Mouse (Mus musculus): Measurements from ENCODE around the gene Tln2.

DNA sequence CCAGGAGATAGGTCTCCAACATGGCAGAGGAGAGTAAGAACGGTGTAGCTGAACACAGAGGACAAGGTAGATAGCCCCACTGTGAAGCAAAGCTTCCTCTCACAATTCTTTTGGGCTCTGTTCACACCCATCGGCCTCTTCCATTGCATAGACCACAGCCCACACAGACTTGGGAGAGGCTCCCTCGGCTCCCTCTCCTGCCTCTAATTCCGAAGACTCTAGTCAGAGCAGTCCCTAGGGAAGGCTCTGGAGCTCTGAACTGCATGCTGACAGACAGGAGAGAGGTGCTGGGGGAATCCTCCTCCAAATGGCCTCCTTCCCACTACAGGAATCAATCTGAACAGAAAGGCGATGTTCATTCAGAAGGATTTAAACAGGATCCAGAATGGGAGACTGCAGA is 72.9 kb downstream of the Tln2 start:
- TF ChIP-seq CTCF (IDR thresholded peaks at IDR 0.05; ENCODE audit: control insufficient read depth, insufficient read depth, insufficient read length) = no peak
- no peak for TF ChIP-seq MAX (IDR thresholded peaks at IDR 0.05)
- no peak for TF ChIP-seq USF1 (IDR thresholded peaks at IDR 0.05; ENCODE audit: low read depth)
- TF ChIP-seq MYOG (IDR thresholded peaks at IDR 0.05; ENCODE audit: control insufficient read depth, extremely low read depth, insufficient read length) = no peak

All from C2C12 (cell line).